Mouse (Mus musculus) spleen, postnatal 10 days (tissue): Measurements from ENCODE around the gene Ddit4.

Experiments used
- DNase-seq, 2 experiments: peaks; one replicate each; pipeline ENCODE4 v3.0.0; 2021 to 2022; ENCODE audit warnings: low spot score in 2 of 2

The Ddit4 gene

GRCm38 (mm10) chr10:59972534-59972933 is 20.9 kb upstream of the Ddit4 start:
- DNase-seq = no peak

DNA sequence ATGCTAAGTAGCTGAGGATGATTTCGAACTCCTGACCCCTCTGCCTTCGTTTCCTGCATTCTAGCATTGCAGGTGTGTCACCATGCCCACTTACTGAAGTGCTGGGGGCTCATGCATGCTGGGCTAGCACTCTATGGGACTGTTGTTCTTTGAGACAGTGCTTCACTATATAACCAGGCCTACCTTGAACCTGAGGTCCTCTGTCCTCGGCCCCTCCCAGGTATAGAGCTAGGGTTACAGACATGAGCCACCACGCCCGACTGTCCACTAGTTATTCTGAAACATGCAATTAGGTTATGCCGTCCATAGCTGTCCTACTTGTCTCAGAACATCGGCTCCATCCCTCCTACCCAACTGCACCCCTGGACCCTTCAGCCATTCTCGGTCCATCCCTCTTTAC is 20.2 kb upstream of the Ddit4 start:
- DNase-seq = no peak

DNA sequence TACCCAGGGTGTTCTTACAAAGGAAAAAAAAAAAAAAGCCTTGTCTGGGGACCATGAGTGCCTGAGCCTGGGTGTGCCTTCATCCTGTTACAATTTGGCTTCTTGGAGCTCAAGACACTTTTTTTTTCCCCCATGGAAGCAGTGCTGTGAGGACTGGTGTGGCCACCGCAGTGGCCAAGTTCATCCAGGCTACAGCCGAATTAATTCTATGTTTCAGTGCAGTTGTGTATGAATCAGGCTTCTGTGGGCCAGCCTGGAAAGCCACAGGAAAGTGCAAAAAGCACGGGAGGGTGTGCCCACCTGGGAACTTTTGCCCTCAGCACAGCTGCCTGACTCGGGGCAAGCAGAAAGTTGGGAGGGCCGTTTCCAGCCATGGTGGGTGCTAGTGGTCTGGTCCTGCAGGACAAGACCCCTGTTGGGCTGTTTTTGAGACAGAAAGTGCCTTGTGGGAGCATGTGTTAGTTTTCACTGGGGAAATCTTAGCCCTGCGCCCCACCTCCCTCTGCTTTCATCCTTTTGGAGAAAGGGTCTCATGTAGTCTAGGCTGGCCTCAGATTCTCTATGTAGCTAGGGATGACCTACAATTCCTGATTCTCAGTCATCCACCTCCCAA is 18.9 kb upstream of the Ddit4 start:
- DNase-seq = no peak

DNA sequence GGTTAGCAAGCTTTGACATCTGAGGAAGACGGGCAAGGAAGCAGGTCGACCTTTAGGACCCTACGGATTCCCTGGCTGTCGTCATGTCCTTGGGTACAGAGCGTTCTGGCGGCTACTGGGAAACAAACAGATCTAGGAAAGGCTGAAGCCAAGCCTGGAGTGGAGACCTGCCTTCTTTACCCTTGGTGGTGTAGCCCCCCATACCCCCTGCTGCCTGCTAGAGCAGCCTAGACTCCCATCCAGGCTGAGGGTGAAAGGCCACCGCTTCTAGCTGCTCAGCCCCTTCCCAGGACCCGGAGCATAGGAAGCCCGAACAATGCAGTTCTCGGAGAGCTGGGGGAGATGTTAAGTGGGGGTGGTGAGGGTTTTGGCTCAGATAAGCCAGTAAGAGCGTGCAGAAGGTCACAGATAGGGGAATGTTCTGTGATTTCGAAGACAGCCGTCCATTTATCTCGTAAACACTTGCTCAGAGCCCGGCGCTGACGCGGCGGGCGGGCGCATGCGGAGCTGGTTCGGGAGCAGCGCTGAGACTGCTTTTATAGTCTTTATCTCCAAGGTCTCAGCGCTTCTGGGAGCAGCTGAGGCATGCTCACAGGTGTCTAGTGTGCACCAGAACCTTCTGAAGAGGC is 18.3 kb upstream of the Ddit4 start:
- peak in 1 of 2 experiments; percentile 51 for DNase-seq

DNA sequence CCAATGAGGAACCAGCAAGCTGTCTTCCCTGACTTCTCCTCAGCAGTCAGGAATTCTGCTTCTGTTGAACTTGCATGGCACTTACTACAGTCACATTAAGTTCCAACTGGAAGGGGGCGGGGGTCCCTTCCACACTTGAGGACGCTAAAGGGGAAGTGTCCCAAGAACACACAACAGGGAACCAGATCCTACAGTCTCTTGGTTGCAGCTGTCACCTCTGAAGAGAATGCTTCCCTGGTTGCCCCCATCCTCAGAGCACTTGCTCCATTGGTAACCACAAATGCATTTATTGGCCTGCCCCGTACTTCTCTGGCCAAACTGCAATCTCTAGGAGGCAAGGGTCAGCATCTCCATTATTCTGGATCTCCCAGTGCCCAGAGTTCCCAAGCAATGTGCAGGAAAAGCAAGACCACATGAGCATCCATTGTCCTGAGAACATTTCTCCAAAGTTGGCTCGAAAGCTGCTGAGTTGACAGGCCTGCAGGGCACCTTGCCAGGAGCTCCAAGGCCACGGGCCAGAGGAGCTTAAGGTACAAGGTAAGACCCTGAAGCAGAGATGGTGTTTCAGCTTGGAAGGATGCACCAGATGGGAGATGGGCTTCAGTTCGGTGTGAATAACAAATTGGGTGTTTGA is 15.8 kb upstream of the Ddit4 start:
- no peak for DNase-seq

DNA sequence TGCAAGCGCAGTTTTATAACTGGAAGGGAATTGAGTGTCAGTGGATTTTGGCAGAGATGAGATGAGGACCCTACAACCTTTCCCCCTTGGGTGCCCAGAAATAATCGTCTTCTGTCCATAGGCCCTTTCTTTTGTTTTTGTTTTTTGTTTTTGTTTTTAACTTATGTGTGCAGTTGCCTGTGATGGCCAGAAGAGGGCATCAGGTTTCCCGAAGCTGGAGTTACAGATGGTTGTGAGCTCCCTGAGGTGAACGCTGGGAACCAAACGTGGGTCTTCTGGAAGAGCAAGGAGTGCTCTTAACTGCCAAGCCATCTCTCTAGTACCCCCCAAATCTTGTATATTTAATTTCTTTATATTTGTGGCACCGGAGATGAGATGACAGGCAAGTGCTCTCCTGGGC is 15.1 kb upstream of the Ddit4 start:
- no peak for DNase-seq

DNA sequence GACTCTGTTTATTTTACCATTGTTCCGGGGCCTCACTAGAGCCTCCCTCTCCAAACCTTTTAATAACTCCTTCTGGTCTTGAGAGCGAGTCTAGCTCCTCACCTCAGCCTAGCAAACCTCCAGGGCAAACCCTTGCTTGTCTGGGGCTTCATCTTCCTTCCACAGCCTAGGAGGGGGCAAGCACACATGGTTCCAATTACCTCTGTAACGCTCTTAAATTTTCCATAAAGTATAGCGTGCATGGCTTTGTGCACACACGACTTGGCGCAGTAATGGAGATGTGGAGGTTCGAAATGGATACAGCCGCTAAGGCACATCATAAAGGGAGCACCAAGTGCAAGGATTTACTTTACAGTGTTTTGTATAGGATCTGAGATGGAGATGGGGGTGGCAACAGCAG is 14.2 kb upstream of the Ddit4 start:
- DNase-seq = no peak

DNA sequence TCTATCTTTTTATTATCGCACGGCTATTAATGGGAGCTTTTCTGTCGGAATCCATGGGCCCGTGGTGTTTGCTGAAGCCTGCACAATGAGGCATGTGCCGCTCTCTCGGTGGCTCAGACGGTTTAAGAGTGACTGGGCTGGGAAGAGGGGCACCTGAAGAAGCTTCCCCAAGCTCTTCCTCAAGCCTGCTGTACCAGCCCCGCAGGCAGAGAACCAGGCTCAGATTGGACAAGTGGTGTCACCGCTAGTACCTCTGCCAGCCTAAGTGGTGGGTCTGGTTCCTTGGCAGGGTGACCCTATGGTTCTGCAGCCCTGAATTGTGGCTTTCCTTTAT is 13.7 kb upstream of the Ddit4 start:
- no peak for DNase-seq

DNA sequence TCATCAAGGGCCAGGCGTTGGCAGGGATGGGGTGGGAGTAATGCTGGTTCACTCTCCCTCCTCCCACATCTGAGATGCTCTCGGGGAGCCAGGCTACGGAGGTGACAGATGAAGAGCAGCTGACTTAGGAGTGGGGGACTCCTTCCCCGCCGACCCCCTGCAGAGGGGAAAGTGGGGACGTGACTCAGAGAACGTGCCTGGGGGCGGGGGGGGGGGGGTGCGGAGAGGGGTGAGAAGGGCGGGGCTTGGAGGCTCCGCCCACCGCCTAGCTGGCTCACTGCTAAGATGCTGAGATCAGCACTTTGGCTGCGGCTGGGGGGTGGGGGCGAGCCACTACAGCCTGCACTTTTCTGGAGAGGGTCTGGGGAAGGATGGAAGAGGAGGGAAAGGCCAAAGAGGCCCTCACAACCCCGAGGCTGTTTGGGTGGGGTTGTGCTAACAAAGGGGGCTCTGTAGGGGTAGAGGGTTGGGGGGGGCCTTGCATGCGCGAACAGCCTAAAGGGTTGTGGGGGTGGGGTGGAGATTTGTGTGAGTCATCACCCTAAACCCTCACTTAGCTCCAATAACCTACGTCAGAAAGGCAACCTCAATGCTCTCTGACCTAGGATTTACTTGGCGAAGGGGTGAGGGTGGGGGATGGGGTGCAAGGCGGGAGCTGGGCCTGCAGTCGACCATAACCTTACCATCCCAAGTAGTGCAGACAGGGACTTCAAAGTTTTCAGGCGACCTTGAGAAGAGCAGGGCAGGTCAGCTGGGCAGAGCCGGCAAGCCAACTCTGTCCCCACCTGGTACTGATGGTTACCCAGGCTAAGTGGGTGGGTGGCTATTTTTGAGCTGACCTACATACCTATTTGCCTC is 13.1 kb upstream of the Ddit4 start:
- no peak for DNase-seq

GRCm38 (mm10) chr10:59963609-59964008 is 12.0 kb upstream of the Ddit4 start:
- DNase-seq = no peak

GRCm38 (mm10) chr10:59959517-59959916 is 7.9 kb upstream of the Ddit4 start:
- DNase-seq = no peak

- DNase-seq = no peak
Observed at GRCm38 (mm10) chr10:59958458-59958857, 6.8 kb upstream of the Ddit4 start.

GRCm38 (mm10) chr10:59957171-59958149 is 5.8 kb upstream of the Ddit4 start:
- DNase-seq = no peak

DNA sequence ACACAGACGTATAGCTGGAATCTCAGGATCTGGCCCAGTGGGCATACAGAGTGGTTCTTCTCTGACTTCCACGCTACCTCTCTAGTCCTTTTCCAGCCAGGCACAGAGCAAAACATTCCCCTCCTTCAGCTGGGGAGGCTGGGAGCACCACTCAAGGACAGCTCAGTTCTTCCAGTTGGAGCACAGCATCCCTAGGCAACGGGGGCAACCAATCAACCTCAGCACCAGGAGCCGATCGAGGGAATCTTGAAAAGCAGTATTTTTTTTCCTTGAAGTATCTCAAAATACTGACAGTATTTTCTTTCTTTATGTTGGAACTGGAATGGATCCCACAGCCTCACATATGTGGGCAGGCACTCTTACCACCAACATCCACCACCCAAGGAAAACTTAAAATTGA is 5.0 kb upstream of the Ddit4 start:
- DNase-seq = no peak

GRCm38 (mm10) chr10:59953564-59954039 is 2.0 kb upstream of the Ddit4 start:
- DNase-seq = no peak

- DNase-seq = no peak
Observed at GRCm38 (mm10) chr10:59952781-59953563, 1.3 kb upstream of the Ddit4 start.

GRCm38 (mm10) chr10:59952152-59952780 is 632 bp upstream of the Ddit4 start:
- peak in 1 of 2 experiments; percentile 52 for DNase-seq

DNA sequence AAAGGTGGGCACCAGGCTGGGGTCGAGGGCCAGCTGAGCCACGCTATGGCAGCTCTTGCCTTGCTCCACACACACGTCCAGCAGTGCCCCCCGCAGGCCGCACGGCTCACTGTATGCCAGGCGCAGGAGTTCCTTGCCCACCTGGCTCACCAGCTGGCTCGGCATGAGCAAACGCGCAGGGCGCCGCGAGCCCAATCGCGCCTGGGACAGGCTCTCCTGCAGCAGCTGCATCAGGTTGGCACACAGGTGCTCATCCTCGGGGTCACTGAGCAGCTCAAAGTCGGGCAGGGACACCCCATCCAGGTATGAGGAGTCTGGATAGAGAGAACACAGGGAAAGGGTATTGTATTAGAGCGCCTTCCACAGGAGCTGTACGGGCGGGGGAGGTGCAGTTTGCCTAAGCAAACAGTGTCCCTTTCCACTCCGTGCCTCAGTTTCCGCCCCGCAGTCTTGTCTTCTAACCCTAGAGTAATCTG is 880 bp downstream of the Ddit4 start:
- DNase-seq = peak; percentile 72 to 85

GRCm38 (mm10) chr10:59949783-59950605 is 1.6 kb downstream of the Ddit4 start:
- DNase-seq = no peak
